Mouse (Mus musculus): ENCODE measurements at regions not wholly inside any gene's neighbourhood (a gene's known extent, or its start where the extent isn't known, plus 50 kb on each side); places are given as distances from the start of the nearest gene placed in this dataset.

DNA sequence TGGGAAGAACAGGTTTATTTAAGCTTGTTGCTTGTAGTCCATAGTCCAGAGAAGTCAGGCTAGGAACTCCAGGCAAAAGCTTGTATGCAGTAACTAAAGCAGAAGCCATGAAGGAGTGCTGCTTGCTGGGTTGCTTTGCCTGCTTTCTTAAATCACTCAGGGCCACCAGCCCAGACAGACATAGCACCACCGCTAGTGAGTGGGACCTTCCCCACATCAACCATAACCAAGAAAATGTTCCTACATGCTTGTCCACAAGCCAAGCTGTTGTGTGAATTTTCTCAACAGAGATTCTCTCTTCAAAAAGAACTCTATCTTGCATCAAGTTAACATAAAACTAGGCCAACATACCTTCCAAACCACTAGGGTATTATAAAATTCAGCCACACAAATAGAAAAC lies 201.3 kb downstream of the Tm4sf1 start:
- TF ChIP-seq CTCF (conservative IDR thresholded peaks at IDR 0.05; ENCODE audit: insufficient read depth, insufficient read length, low read depth, low read length) (no peak), POLR2A (IDR thresholded peaks at IDR 0.05; ENCODE audit: low read depth, low read length) (no peak)

Data from kidney, adult 2 months (tissue).